Mouse (Mus musculus) liver, postnatal 0 days (tissue): ENCODE data around the gene Anp32e. TPM values are rescaled to one million over a fixed set of nuclear protein-coding genes. Genes with fewer than 3 reads are reported as not detected.
"Not testable (repeated sequence)": the region's sequence is repeated elsewhere in the genome, so short reads cannot be mapped to it uniquely, and the experiment has no call there.

Experiments
- ATAC-seq: fragments of 200-750 bp; cut with Nextera tagmentation; 2 replicates; pipeline ENCODE4 v1.8.0; 2017; ENCODE audit warnings: mild to moderate bottlenecking, moderate library complexity
- DNase-seq: peaks from one replicate; pipeline ENCODE4 v3.0.0-alpha.2; 2016
- H3K27ac ChIP-seq: fragments of 300-500 bp; sonication (generic); 2 replicates; pipeline ENCODE4 v1.5.1; 2014; ENCODE audit warnings: antibody characterized with exemption, moderate library complexity, mild to moderate bottlenecking, low read depth
- H3K27me3 ChIP-seq: fragments of 300-500 bp; sonication (generic); 2 replicates; pipeline ENCODE4 v1.6.1; 2014; ENCODE audit warnings: low read length, control low read depth, mixed read lengths; ENCODE audit not compliant: insufficient read depth
- H3K36me3 ChIP-seq: fragments of 300-500 bp; sonication (generic); replicated peaks from 2 replicates; pipeline ENCODE4 v1.6.1; 2014; ENCODE audit warnings: mild to moderate bottlenecking, control low read depth, low read length, moderate library complexity, mixed read lengths; ENCODE audit not compliant: insufficient read depth
- H3K4me1 ChIP-seq: fragments of 300-500 bp; sonication (generic); 2 replicates; pipeline ENCODE4 v1.6.1; 2014; ENCODE audit warnings: antibody characterized with exemption, mild to moderate bottlenecking, control low read depth; ENCODE audit not compliant: insufficient read depth
- H3K4me2 ChIP-seq: fragments of 300-500 bp; sonication (generic); 2 replicates; pipeline ENCODE4 v1.6.1; 2014; ENCODE audit warnings: low read depth, mild to moderate bottlenecking, low read length, moderate library complexity, mixed read lengths
- H3K4me3 ChIP-seq: fragments of 300-500 bp; sonication (generic); 2 replicates; pipeline ENCODE4 v1.5.1; 2014; ENCODE audit warnings: low read depth, low read length
- H3K9ac ChIP-seq: fragments of 300-500 bp; sonication (generic); replicated peaks from 2 replicates; pipeline ENCODE4 v1.6.1; 2014; ENCODE audit warnings: mild to moderate bottlenecking, moderate library complexity
- H3K9me3 ChIP-seq: fragments of 300-500 bp; sonication (generic); 2 replicates; pipeline ENCODE4 v1.6.1; 2016; ENCODE audit warnings: mild to moderate bottlenecking, control low read depth, low read length, mixed read lengths
- CTCF ChIP-seq: sonication (generic); IDR thresholded peaks from 2 replicates; pipeline ENCODE4 v1.5.1; 2016; ENCODE audit warnings: antibody characterized with exemption, low read depth
- EP300 ChIP-seq: IDR thresholded peaks from 2 replicates; pipeline ENCODE4 v1.6.1; 2016; ENCODE audit warnings: antibody characterized with exemption, low read depth, mild to moderate bottlenecking
- WGBS: fragments of 180-500 bp; shearing (Covaris S2); extraction: QIAGEN DNeasy Blood & Tissue Kit; methylation state at CpG from one replicate; pipeline ENCODE4 v1.1.7; 2014; ENCODE audit not compliant: insufficient replicate concordance; 5-methylcytosine and 5-hydroxymethylcytosine counted together
- polyA plus RNA-seq: library from polyadenylated mRNA; unstranded; fragments of >200 nt; fragmentation: Nextera tagmentation; extraction: Ambion mirVana; gene quantifications from 2 replicates; pipeline ENCODE4 v1.2.1, GENCODE M21; 2015

The Anp32e gene
- polyA plus RNA-seq, 1 experiment from 2014 or later: 98.4 TPM

DNA sequence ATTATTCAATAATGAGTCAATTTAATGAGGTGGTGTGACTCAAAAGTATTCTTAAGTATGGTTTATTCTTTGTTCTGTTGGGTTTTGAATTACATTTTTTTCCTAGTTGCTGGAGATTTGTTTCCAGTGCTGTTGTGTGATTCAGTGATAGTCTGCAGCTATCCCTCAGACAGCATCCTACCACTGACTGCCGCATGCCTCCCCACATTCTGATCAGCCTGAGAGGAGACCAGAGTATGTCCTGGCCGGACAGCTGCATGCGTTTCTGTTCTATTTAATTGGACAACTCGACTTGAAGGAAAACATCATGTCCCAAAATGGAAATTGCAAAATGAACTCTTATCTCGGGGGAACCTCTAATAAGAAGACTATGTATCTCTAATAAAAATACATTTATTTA is 19.3 kb downstream of the Anp32e start:
- H3K27ac ChIP-seq: no peak overlapping the region
- ATAC-seq (no peak), DNase-seq (no peak)
- TF ChIP-seq EP300: no peak
- no peak for TF ChIP-seq CTCF
- H3K36me3 ChIP-seq: peaks cover 27% of the 10 kb centered on the region
- H3K27me3 ChIP-seq: no peaks in the 10 kb centered on the region
- WGBS: 80% methylated on average over 5 of the region's 5 CpGs
- H3K4me2 ChIP-seq: no peak overlapping the region
- no peak overlapping the region for H3K9ac ChIP-seq
- H3K4me1 ChIP-seq: peaks cover 7% of the 10 kb centered on the region; the same call in 1 of the 2 replicates
- no peaks in the 10 kb centered on the region for H3K9me3 ChIP-seq
- no peak overlapping the region for H3K4me3 ChIP-seq

DNA sequence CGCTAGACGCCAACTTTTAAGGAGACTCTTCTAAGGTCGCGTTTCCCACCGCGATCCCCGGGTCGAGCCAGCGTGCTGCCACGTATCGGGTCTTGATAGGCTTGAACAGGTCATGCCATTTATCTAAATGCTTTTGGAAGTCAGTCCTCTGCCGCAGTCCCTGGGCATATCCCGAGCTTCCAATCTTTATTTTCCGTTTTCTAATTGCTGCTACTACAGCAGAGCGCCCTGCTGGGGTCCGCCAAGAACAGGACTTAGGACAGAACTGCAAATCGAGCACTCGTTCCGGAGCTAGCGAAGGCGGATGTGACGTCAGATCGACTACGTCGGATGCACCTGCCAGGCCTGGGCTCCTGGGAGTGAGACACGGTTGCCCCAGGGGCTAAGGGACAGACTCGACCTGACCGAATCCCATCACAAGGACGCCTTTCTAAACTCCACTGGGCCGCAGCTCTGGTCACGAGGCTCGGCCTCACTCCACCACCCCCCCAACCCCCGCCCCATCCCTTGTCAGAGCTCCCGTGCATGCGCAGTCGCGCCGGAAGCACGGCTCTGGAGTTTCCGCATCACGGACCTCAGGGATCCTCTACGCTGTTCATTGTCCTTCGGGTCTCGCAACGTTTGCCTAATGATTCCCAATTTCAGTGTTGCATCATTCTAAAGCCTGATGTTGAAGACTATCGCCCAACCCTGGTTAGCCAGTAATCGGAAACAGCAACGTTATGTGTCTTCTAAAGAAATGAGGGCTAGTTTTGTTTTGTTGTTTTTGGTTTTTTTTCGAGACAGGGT is 21.9 kb downstream of the Anp32e start:
- ATAC-seq: peak; percentile 96
- no peak for TF ChIP-seq CTCF
- no peak for TF ChIP-seq EP300
- Histone ChIP-seq H3K27ac (peak overlapping the region; percentile 89), H3K4me1 (peaks cover 7% of the 10 kb centered on the region; the same call in 1 of the 2 replicates), H3K4me2 (peak overlapping the region; percentile 71), H3K36me3 (peaks cover 8% of the 10 kb centered on the region), H3K4me3 (peak overlapping the region; percentile 63), H3K9me3 (no peaks in the 10 kb centered on the region), H3K9ac (peak overlapping the region; percentile 66), H3K27me3 (no peaks in the 10 kb centered on the region)
- DNase-seq: peak; percentile 93
- 1% methylated on average over 49 of the region's 49 CpGs for WGBS

DNA sequence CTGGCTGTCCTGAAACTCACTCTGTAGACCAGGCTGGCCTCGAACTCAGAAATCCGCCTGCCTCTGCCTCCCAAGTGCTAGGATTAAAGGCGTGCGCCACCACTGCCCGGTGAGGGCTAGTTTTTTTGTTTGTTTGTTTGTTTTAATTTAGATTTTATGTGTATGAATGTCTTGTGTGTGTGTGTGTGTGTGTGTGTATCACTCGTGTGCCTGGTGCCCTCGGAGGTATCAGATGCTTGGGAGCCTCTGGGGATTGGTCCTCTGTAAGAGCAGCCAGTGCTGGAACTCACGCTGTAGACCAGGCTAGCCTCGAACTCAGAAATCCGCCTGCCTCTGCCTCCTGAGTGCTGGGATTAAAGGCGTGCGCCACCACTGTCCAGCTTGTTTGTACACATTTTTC is 22.5 kb downstream of the Anp32e start:
- 59% methylated on average over 12 of the region's 12 CpGs for WGBS
- not testable (repeated sequence) for H3K4me1 ChIP-seq, DNase-seq

GRCm38 (mm10) chr3:95953023-95953422 is 24.0 kb downstream of the Anp32e start:
- ATAC-seq: no peak
- Histone ChIP-seq H3K36me3 (no peaks in the 10 kb centered on the region), H3K27me3 (no peaks in the 10 kb centered on the region), H3K27ac (no peak overlapping the region), H3K4me2 (no peak overlapping the region), H3K9me3 (no peaks in the 10 kb centered on the region), H3K4me3 (no peak overlapping the region), H3K9ac (no peak overlapping the region), H3K4me1 (peaks cover 16% of the 10 kb centered on the region)
- DNase-seq: no peak
- TF ChIP-seq EP300 (no peak), CTCF (no peak)

More for the DNA sequence above, 22.5 kb downstream of the Anp32e start:
- H3K9me3 ChIP-seq, H3K27me3 ChIP-seq, H3K36me3 ChIP-seq, ATAC-seq: not testable (repeated sequence)
- peak overlapping the region; percentile 63 for H3K4me3 ChIP-seq
- H3K9ac ChIP-seq: peak overlapping the region; percentile 66
- peak overlapping the region; percentile 89 for H3K27ac ChIP-seq
- peak overlapping the region; percentile 71 for H3K4me2 ChIP-seq

- no peaks in the 10 kb centered on the region for H3K36me3 ChIP-seq
- no peaks in the 10 kb centered on the region for H3K27me3 ChIP-seq
- peaks cover 16% of the 10 kb centered on the region for H3K4me1 ChIP-seq
- TF ChIP-seq CTCF: no peak
- TF ChIP-seq EP300: no peak
- H3K9ac ChIP-seq: no peak overlapping the region
- no peaks in the 10 kb centered on the region for H3K9me3 ChIP-seq
- H3K4me3 ChIP-seq: no peak overlapping the region
- DNase-seq: no peak
- WGBS: 76% methylated on average over 3 of the region's 3 CpGs
- ATAC-seq: no peak
- no peak overlapping the region for H3K4me2 ChIP-seq
- no peak overlapping the region for H3K27ac ChIP-seq
These were observed 24.5 kb downstream of the Anp32e start for GRCm38 (mm10) chr3:95953522-95953921.

- not testable (repeated sequence) for H3K36me3 ChIP-seq, H3K4me2 ChIP-seq, H3K4me3 ChIP-seq, H3K9ac ChIP-seq, H3K9me3 ChIP-seq, ATAC-seq, DNase-seq, H3K27me3 ChIP-seq, H3K27ac ChIP-seq
- 85% methylated on average over 12 of the region's 12 CpGs for WGBS
- H3K4me1 ChIP-seq: peaks cover 16% of the 10 kb centered on the region
These were observed 25.7 kb downstream of the Anp32e start for GRCm38 (mm10) chr3:95954648-95955173.

GRCm38 (mm10) chr3:95955318-95955717 is 26.3 kb downstream of the Anp32e start:
- TF ChIP-seq CTCF (no peak), EP300 (no peak)
- WGBS: 84% methylated on average over 5 of the region's 5 CpGs
- no peak overlapping the region for H3K9ac ChIP-seq

More at GRCm38 (mm10) chr3:95955318-95955717, 26.3 kb downstream of the Anp32e start:
- Histone ChIP-seq H3K27ac (no peak overlapping the region), H3K4me1 (peaks cover 16% of the 10 kb centered on the region), H3K36me3 (no peaks in the 10 kb centered on the region), H3K27me3 (no peaks in the 10 kb centered on the region), H3K9me3 (no peaks in the 10 kb centered on the region), H3K4me3 (no peak overlapping the region), H3K4me2 (no peak overlapping the region)
- ATAC-seq (no peak), DNase-seq (no peak)
